Mouse (Mus musculus): ENCODE measurements around the gene 6820408C15Rik. TPM values are rescaled to one million over a fixed set of nuclear protein-coding genes. Genes with fewer than 3 reads are reported as not detected.

6820408C15Rik gene
- polyA plus RNA-seq, 1 experiment from 2014 or later: 0.61 TPM

GRCm38 (mm10) chr2:152396110-152397003 lies 19.0 kb upstream of the 6820408C15Rik start:
- Histone ChIP-seq H3K4me1 (peaks cover 51% of the 10 kb centered on the region), H3K9me3 (replicated peaks) (no peaks in the 10 kb centered on the region), H3K27ac (peak overlapping the region; percentile 99), H3K27me3 (ENCODE audit: low read depth, poor library complexity, severe bottlenecking) (no peaks in the 10 kb centered on the region), H3K36me3 (peaks cover 20% of the 10 kb centered on the region), H3K4me3 (peak overlapping the region; percentile 97)
- under 1% methylated on average over 46 of the region's 46 CpGs for WGBS
- DNase-seq (ENCODE audit: low spot score): peak; percentile 96

- Histone ChIP-seq H3K9me3 (replicated peaks) (no peaks in the 10 kb centered on the region), H3K36me3 (peaks cover 20% of the 10 kb centered on the region), H3K4me3 (peak overlapping the region; percentile 97), H3K27me3 (ENCODE audit: low read depth, poor library complexity, severe bottlenecking) (no peaks in the 10 kb centered on the region), H3K4me1 (peaks cover 51% of the 10 kb centered on the region), H3K27ac (peak overlapping the region; percentile 99)
- under 1% methylated on average over 76 of the region's 77 CpGs for WGBS
- peak; percentile 81 for DNase-seq (ENCODE audit: low spot score)
Observed at GRCm38 (mm10) chr2:152397004-152397589, 18.3 kb upstream of the 6820408C15Rik start.

GRCm38 (mm10) chr2:152397680-152398435 lies 17.5 kb upstream of the 6820408C15Rik start, which contains the start of gene Sox12:
Gene Sox12 (minus strand): TSS chr2:152398063.
- DNase-seq (ENCODE audit: low spot score): peak; percentile 99
- Histone ChIP-seq H3K9me3 (replicated peaks) (no peaks in the 10 kb centered on the region), H3K36me3 (peaks cover 20% of the 10 kb centered on the region), H3K4me1 (peaks cover 51% of the 10 kb centered on the region), H3K27ac (peak within 1 kb of the TSS; percentile 99), H3K4me3 (peak within 1 kb of the TSS; percentile 97), H3K27me3 (ENCODE audit: low read depth, poor library complexity, severe bottlenecking) (no peaks in the 10 kb centered on the region)
- under 1% methylated on average over 95 of the region's 104 CpGs for WGBS

- H3K27me3 ChIP-seq (ENCODE audit: low read depth, poor library complexity, severe bottlenecking): no peaks in the 10 kb centered on the region
- H3K27ac ChIP-seq: peak overlapping the region; percentile 99
- H3K4me1 ChIP-seq: peaks cover 43% of the 10 kb centered on the region
- H3K36me3 ChIP-seq: peaks cover 18% of the 10 kb centered on the region
- no peaks in the 10 kb centered on the region for H3K9me3 ChIP-seq (replicated peaks)
- peak; percentile 96 for DNase-seq (ENCODE audit: low spot score)
- peak overlapping the region; percentile 97 for H3K4me3 ChIP-seq
- WGBS: under 1% methylated on average over 38 of the region's 38 CpGs
Observed at GRCm38 (mm10) chr2:152398691-152399090, 16.7 kb upstream of the 6820408C15Rik start.

- Histone ChIP-seq H3K27ac (peak overlapping the region; percentile 99), H3K4me1 (peaks cover 38% of the 10 kb centered on the region), H3K9me3 (replicated peaks) (no peaks in the 10 kb centered on the region), H3K4me3 (peak overlapping the region; percentile 97), H3K27me3 (ENCODE audit: low read depth, poor library complexity, severe bottlenecking) (no peaks in the 10 kb centered on the region), H3K36me3 (peaks cover 13% of the 10 kb centered on the region)
- under 1% methylated on average over 13 of the region's 13 CpGs for WGBS
- no peak for DNase-seq (ENCODE audit: low spot score)
Observed at GRCm38 (mm10) chr2:152399122-152399542, 16.3 kb upstream of the 6820408C15Rik start.

- peaks cover 39% of the 10 kb centered on the region for H3K4me1 ChIP-seq
- peak; percentile 96 for DNase-seq (ENCODE audit: low spot score)
- H3K4me3 ChIP-seq: peak overlapping the region; percentile 48
- peak overlapping the region; percentile 77 for H3K27ac ChIP-seq
- no peaks in the 10 kb centered on the region for H3K9me3 ChIP-seq (replicated peaks)
- WGBS: under 1% methylated on average over 19 of the region's 19 CpGs
- H3K36me3 ChIP-seq: no peaks in the 10 kb centered on the region
- H3K27me3 ChIP-seq (ENCODE audit: low read depth, poor library complexity, severe bottlenecking): no peaks in the 10 kb centered on the region
Observed at GRCm38 (mm10) chr2:152406126-152406525, 9.3 kb upstream of the 6820408C15Rik start.

GRCm38 (mm10) chr2:152409781-152410180 lies 5.6 kb upstream of the 6820408C15Rik start:
- DNase-seq (ENCODE audit: low spot score): no peak
- 0 out of 2 replicates have a peak overlapping the region, but pooled peaks have one; percentile 93 for H3K4me3 ChIP-seq
- H3K36me3 ChIP-seq: peaks cover 5% of the 10 kb centered on the region; the same call in 1 of the 2 replicates
- H3K27me3 ChIP-seq (ENCODE audit: low read depth, poor library complexity, severe bottlenecking): no peaks in the 10 kb centered on the region
- no peaks in the 10 kb centered on the region for H3K9me3 ChIP-seq (replicated peaks)
- peak overlapping the region; percentile 99 for H3K27ac ChIP-seq
- WGBS: 74% methylated on average over 6 of the region's 6 CpGs
- H3K4me1 ChIP-seq: peaks cover 58% of the 10 kb centered on the region

GRCm38 (mm10) chr2:152410971-152411371 lies 4.4 kb upstream of the 6820408C15Rik start:
- Histone ChIP-seq H3K27ac (peak overlapping the region; percentile 99), H3K36me3 (peaks cover 5% of the 10 kb centered on the region; the same call in 1 of the 2 replicates), H3K4me1 (peaks cover 59% of the 10 kb centered on the region), H3K27me3 (ENCODE audit: low read depth, poor library complexity, severe bottlenecking) (no peaks in the 10 kb centered on the region), H3K4me3 (peak overlapping the region; percentile 93), H3K9me3 (replicated peaks) (no peaks in the 10 kb centered on the region)
- WGBS: under 1% methylated on average over 15 of the region's 15 CpGs
- DNase-seq (ENCODE audit: low spot score): peak; percentile 93

- peaks cover 5% of the 10 kb centered on the region; the same call in 1 of the 2 replicates for H3K36me3 ChIP-seq
- H3K4me1 ChIP-seq: peaks cover 55% of the 10 kb centered on the region
- H3K9me3 ChIP-seq (replicated peaks): no peaks in the 10 kb centered on the region
- H3K27me3 ChIP-seq (ENCODE audit: low read depth, poor library complexity, severe bottlenecking): no peaks in the 10 kb centered on the region
- peak overlapping the region; percentile 99 for H3K27ac ChIP-seq
- WGBS: 2% methylated on average over 7 of the region's 7 CpGs
- peak; percentile 65 for DNase-seq (ENCODE audit: low spot score)
- peak overlapping the region; percentile 93 for H3K4me3 ChIP-seq
Observed at GRCm38 (mm10) chr2:152411471-152411870, 3.9 kb upstream of the 6820408C15Rik start.

GRCm38 (mm10) chr2:152412526-152413157 lies 2.7 kb upstream of the 6820408C15Rik start:
- Histone ChIP-seq H3K4me3 (peak overlapping the region; percentile 93), H3K4me1 (peaks cover 49% of the 10 kb centered on the region), H3K36me3 (peaks cover 5% of the 10 kb centered on the region; the same call in 1 of the 2 replicates), H3K27ac (peak overlapping the region; percentile 99), H3K27me3 (ENCODE audit: low read depth, poor library complexity, severe bottlenecking) (no peaks in the 10 kb centered on the region), H3K9me3 (replicated peaks) (no peaks in the 10 kb centered on the region)
- DNase-seq (ENCODE audit: low spot score): peak; percentile 50
- 5% methylated on average over 15 of the region's 15 CpGs for WGBS

GRCm38 (mm10) chr2:152413158-152413764 lies 2.1 kb upstream of the 6820408C15Rik start:
- no peak for DNase-seq (ENCODE audit: low spot score)
- peaks cover 5% of the 10 kb centered on the region; the same call in 1 of the 2 replicates for H3K36me3 ChIP-seq
- no peaks in the 10 kb centered on the region for H3K27me3 ChIP-seq (ENCODE audit: low read depth, poor library complexity, severe bottlenecking)
- peaks cover 49% of the 10 kb centered on the region for H3K4me1 ChIP-seq
- 3% methylated on average over 21 of the region's 21 CpGs for WGBS
- H3K4me3 ChIP-seq: peak overlapping the region; percentile 93
- H3K9me3 ChIP-seq (replicated peaks): no peaks in the 10 kb centered on the region
- peak overlapping the region; percentile 99 for H3K27ac ChIP-seq

Data from limb, embryonic 10.5 days (tissue).